Mouse (Mus musculus) heart, adult 9 months (tissue): ENCODE data around the gene Atp6v1a.
A peak's percentile ranks its signal among the peaks of the same experiment; 100 is the strongest.

Experiments used
- DNase-seq, 2 experiments: peaks; one replicate each; pipeline ENCODE4 v3.0.0; 2022; ENCODE audit warnings: low spot score in 2 of 2

The Atp6v1a gene

GRCm38 (mm10) chr16:44061341-44061740 lies 78.2 kb downstream of the Atp6v1a start:
- no peak for DNase-seq

DNA sequence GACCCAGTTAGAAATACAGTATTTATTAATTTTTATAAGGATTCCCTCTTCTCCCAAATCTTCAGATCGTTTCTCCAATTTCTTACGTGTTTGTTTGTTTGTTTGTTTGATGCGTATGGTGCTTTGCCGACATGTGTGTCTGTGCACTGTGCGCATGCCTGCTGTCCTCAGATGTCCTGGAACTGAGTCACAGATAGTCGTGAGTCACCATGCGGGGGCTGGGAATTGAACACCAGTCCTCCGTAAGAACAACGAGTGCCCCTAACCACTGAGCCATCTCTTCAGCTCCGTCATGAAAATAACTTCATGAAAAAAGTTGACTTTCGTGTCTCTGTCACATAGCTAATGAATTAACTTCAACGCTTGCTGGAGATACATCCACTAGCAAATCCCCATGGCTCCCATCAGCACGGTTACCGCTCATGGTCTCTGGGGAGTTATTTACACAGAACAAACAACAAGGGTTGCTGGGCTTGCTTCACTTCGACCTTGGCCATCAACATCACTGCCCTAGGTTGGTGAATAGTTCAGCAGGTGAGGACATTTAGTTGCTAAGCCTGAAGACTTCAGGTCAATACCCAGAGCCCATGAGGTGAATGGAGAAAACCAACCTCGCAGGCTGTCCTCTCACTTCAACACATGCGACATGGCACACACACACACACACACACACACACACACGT lies 78.8 kb downstream of the Atp6v1a start:
- DNase-seq, result no peak

DNA sequence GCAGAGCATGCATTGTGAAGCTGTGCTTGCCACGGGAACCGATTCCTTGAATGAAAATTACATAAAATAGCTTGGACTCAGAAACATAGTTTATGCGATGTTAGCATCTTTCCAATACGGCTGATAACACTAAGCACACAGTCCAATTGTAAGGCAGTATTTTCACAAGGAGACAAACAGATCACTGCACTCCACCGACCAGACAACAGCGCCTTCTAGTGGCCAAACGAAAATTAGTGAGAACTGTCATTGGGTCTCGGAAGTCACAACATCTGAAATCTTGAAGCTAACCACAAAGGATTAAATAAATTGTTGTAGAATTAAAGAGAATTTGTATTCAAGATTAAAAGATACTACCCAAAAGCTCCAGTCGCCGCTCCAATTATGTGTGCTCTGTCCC lies 80.8 kb downstream of the Atp6v1a start:
- peak; percentile 28 to 54 for DNase-seq

- DNase-seq, result no peak
Measured at GRCm38 (mm10) chr16:44055766-44056165, 83.7 kb downstream of the Atp6v1a start.

DNA sequence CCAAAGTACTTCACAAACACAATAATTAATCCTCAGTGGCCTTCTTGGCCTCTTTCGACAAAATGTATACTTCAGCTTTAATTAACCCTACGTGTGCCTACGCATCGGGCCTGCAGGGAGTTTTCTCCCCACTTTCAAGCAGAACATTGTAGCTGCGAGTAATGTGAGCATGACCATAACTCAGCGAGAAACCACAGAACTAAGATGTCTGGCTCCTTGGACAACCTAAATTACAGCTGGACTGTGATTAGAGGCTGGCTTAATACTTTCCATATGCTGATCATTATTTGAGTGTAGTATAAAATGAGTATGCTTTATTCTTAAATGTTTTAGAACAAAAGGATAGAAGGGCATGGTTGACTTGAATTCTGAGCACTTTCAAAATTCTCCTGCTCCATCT lies 86.2 kb downstream of the Atp6v1a start:
- DNase-seq, result no peak

DNA sequence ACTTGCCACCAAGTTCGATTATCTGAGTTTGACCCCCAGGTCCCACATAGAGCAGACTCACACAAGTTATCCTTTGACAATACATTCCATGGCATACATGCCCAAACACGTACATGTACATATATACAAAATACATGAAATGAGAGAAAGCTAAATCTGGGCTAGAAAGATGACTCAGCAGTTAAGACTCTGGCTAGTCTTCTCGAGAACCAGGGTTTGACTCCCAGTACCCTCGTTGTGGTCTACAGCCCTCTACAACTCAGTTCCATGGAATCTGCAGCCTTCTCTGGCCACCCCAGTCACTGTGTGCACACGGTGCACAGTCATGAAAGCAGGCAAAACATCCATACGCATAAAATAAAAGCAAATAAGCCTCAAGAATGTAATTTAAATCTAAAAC lies 87.1 kb downstream of the Atp6v1a start:
- no peak for DNase-seq

DNA sequence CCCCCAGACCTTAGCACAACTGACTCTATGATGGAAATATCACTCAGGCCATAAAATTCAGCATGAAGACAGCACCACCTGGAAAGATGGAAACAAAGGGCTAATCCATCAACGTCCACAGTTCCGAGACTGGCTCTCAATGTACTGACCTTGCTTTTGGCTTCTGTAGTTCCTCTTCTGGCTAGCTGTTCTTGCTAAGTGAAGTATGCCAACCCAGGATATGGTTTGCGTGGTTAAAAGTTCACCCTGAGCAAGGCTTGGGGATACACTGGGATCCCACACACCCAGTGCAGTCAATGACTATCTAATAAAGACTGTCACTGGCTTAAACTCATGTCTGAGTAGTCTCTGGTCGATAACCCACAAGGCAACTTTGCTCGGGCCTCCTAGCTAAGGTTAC lies 89.4 kb downstream of the Atp6v1a start:
- no peak for DNase-seq

GRCm38 (mm10) chr16:44039112-44039511 lies 100.4 kb downstream of the Atp6v1a start:
- DNase-seq, result no peak
